Mouse (Mus musculus): ENCODE measurements around the gene Lrp5. TPM values are rescaled to one million over a fixed set of nuclear protein-coding genes. Genes with fewer than 3 reads are reported as not detected.
"Not testable (repeated sequence)": the region's sequence is repeated elsewhere in the genome, so short reads cannot be mapped to it uniquely, and the experiment has no call there.

Gene Lrp5
- polyA plus RNA-seq, 1 experiment from 2014 or later, result 3.8 TPM

GRCm38 (mm10) chr19:3594316-3594715 is 92.0 kb downstream of the Lrp5 start:
- Histone ChIP-seq H3K4me2 (ENCODE audit: low read depth) (no peak overlapping the region), H3K27ac (ENCODE audit: low read depth, low read length) (no peak overlapping the region), H3K4me3 (ENCODE audit: low read depth, low read length) (no peak overlapping the region), H3K27me3 (ENCODE audit: control insufficient read depth, insufficient read depth, low read length) (no peaks in the 10 kb centered on the region), H3K36me3 (ENCODE audit: control insufficient read depth, insufficient read depth, low read length) (peaks cover 12% of the 10 kb centered on the region), H3K9ac (ENCODE audit: low read length) (no peak overlapping the region), H3K9me3 (ENCODE audit: control insufficient read depth, low read length) (no peaks in the 10 kb centered on the region), H3K4me1 (ENCODE audit: control insufficient read depth, insufficient read depth, low read length) (no peaks in the 10 kb centered on the region)
- no peak for ATAC-seq (ENCODE audit: insufficient read depth, low FRiP score, low TSS enrichment)
- 95% methylated on average over 5 of the region's 5 CpGs for WGBS
- DNase-seq (ENCODE audit: low spot score), result no peak

GRCm38 (mm10) chr19:3593379-3594055 is 92.8 kb downstream of the Lrp5 start:
- H3K27me3 ChIP-seq (ENCODE audit: control insufficient read depth, insufficient read depth, low read length), result no peaks in the 10 kb centered on the region
- 80% methylated on average over 7 of the region's 7 CpGs for WGBS
- no peaks in the 10 kb centered on the region for H3K4me1 ChIP-seq (ENCODE audit: control insufficient read depth, insufficient read depth, low read length)
- no peaks in the 10 kb centered on the region for H3K9me3 ChIP-seq (ENCODE audit: control insufficient read depth, low read length)
- no peak overlapping the region for H3K9ac ChIP-seq (ENCODE audit: low read length)
- DNase-seq (ENCODE audit: low spot score) (no peak), ATAC-seq (ENCODE audit: insufficient read depth, low FRiP score, low TSS enrichment) (no peak)
- H3K4me3 ChIP-seq (ENCODE audit: low read depth, low read length), result no peak overlapping the region
- peaks cover 14% of the 10 kb centered on the region for H3K36me3 ChIP-seq (ENCODE audit: control insufficient read depth, insufficient read depth, low read length)
- H3K27ac ChIP-seq (ENCODE audit: low read depth, low read length), result no peak overlapping the region
- H3K4me2 ChIP-seq (ENCODE audit: low read depth), result no peak overlapping the region

GRCm38 (mm10) chr19:3589968-3590367 is 96.4 kb downstream of the Lrp5 start:
- Histone ChIP-seq H3K36me3 (ENCODE audit: control insufficient read depth, insufficient read depth, low read length) (peaks cover 13% of the 10 kb centered on the region), H3K4me2 (ENCODE audit: low read depth) (no peak overlapping the region), H3K27ac (ENCODE audit: low read depth, low read length) (no peak overlapping the region), H3K9me3 (ENCODE audit: control insufficient read depth, low read length) (no peaks in the 10 kb centered on the region), H3K9ac (ENCODE audit: low read length) (no peak overlapping the region), H3K27me3 (ENCODE audit: control insufficient read depth, insufficient read depth, low read length) (no peaks in the 10 kb centered on the region), H3K4me3 (ENCODE audit: low read depth, low read length) (no peak overlapping the region), H3K4me1 (ENCODE audit: control insufficient read depth, insufficient read depth, low read length) (no peaks in the 10 kb centered on the region)
- DNase-seq (ENCODE audit: low spot score), result no peak
- 95% methylated on average over 4 of the region's 4 CpGs for WGBS
- no peak for ATAC-seq (ENCODE audit: insufficient read depth, low FRiP score, low TSS enrichment)

- Histone ChIP-seq H3K9me3 (ENCODE audit: control insufficient read depth, low read length) (no peaks in the 10 kb centered on the region), H3K4me2 (ENCODE audit: low read depth) (no peak overlapping the region), H3K27ac (ENCODE audit: low read depth, low read length) (no peak overlapping the region), H3K4me3 (ENCODE audit: low read depth, low read length) (no peak overlapping the region), H3K27me3 (ENCODE audit: control insufficient read depth, insufficient read depth, low read length) (no peaks in the 10 kb centered on the region), H3K36me3 (ENCODE audit: control insufficient read depth, insufficient read depth, low read length) (peaks cover 10% of the 10 kb centered on the region), H3K4me1 (ENCODE audit: control insufficient read depth, insufficient read depth, low read length) (no peaks in the 10 kb centered on the region), H3K9ac (ENCODE audit: low read length) (no peak overlapping the region)
- ATAC-seq (ENCODE audit: insufficient read depth, low FRiP score, low TSS enrichment) (no peak), DNase-seq (ENCODE audit: low spot score) (no peak)
- 85% methylated on average over 5 of the region's 5 CpGs for WGBS
Measured at GRCm38 (mm10) chr19:3589547-3589946, 96.8 kb downstream of the Lrp5 start.

GRCm38 (mm10) chr19:3587729-3588128 is 98.6 kb downstream of the Lrp5 start:
- DNase-seq (ENCODE audit: low spot score); ATAC-seq (ENCODE audit: insufficient read depth, low FRiP score, low TSS enrichment): not testable (repeated sequence)
- WGBS, result 88% methylated on average over 5 of the region's 5 CpGs

GRCm38 (mm10) chr19:3586540-3586939 is 99.8 kb downstream of the Lrp5 start:
- Histone ChIP-seq H3K27ac (ENCODE audit: low read depth, low read length) (no peak overlapping the region), H3K4me3 (ENCODE audit: low read depth, low read length) (no peak overlapping the region), H3K4me2 (ENCODE audit: low read depth) (no peak overlapping the region), H3K9me3 (ENCODE audit: control insufficient read depth, low read length) (no peaks in the 10 kb centered on the region), H3K27me3 (ENCODE audit: control insufficient read depth, insufficient read depth, low read length) (no peaks in the 10 kb centered on the region), H3K4me1 (ENCODE audit: control insufficient read depth, insufficient read depth, low read length) (no peaks in the 10 kb centered on the region), H3K9ac (ENCODE audit: low read length) (no peak overlapping the region), H3K36me3 (ENCODE audit: control insufficient read depth, insufficient read depth, low read length) (peaks cover 6% of the 10 kb centered on the region)
- DNase-seq (ENCODE audit: low spot score) (peak; percentile 58), ATAC-seq (ENCODE audit: insufficient read depth, low FRiP score, low TSS enrichment) (no peak)
- 40% methylated on average over 1 of the region's 1 CpGs for WGBS

More at GRCm38 (mm10) chr19:3587729-3588128, 98.6 kb downstream of the Lrp5 start:
- not testable (repeated sequence) for H3K4me2 ChIP-seq (ENCODE audit: low read depth); H3K27me3 ChIP-seq (ENCODE audit: control insufficient read depth, insufficient read depth, low read length); H3K9me3 ChIP-seq (ENCODE audit: control insufficient read depth, low read length); H3K9ac ChIP-seq (ENCODE audit: low read length); H3K4me3 ChIP-seq (ENCODE audit: low read depth, low read length); H3K4me1 ChIP-seq (ENCODE audit: control insufficient read depth, insufficient read depth, low read length); H3K27ac ChIP-seq (ENCODE audit: low read depth, low read length); H3K36me3 ChIP-seq (ENCODE audit: control insufficient read depth, insufficient read depth, low read length)

GRCm38 (mm10) chr19:3586026-3586425 is 100.3 kb downstream of the Lrp5 start:
- Histone ChIP-seq H3K36me3 (ENCODE audit: control insufficient read depth, insufficient read depth, low read length) (peaks cover 5% of the 10 kb centered on the region; the same call in 1 of the 2 replicates), H3K4me2 (ENCODE audit: low read depth) (no peak overlapping the region), H3K4me3 (ENCODE audit: low read depth, low read length) (no peak overlapping the region), H3K4me1 (ENCODE audit: control insufficient read depth, insufficient read depth, low read length) (no peaks in the 10 kb centered on the region), H3K9me3 (ENCODE audit: control insufficient read depth, low read length) (no peaks in the 10 kb centered on the region), H3K27ac (ENCODE audit: low read depth, low read length) (no peak overlapping the region), H3K27me3 (ENCODE audit: control insufficient read depth, insufficient read depth, low read length) (no peaks in the 10 kb centered on the region), H3K9ac (ENCODE audit: low read length) (no peak overlapping the region)
- DNase-seq (ENCODE audit: low spot score) (no peak), ATAC-seq (ENCODE audit: insufficient read depth, low FRiP score, low TSS enrichment) (no peak)
- WGBS, result 93% methylated on average over 9 of the region's 9 CpGs

- WGBS, result 40% methylated on average over 7 of the region's 7 CpGs
- Histone ChIP-seq H3K4me1 (ENCODE audit: control insufficient read depth, insufficient read depth, low read length) (no peaks in the 10 kb centered on the region), H3K27me3 (ENCODE audit: control insufficient read depth, insufficient read depth, low read length) (no peaks in the 10 kb centered on the region), H3K36me3 (ENCODE audit: control insufficient read depth, insufficient read depth, low read length) (no peaks in the 10 kb centered on the region), H3K9ac (ENCODE audit: low read length) (no peak overlapping the region), H3K9me3 (ENCODE audit: control insufficient read depth, low read length) (no peaks in the 10 kb centered on the region), H3K4me3 (ENCODE audit: low read depth, low read length) (no peak overlapping the region), H3K4me2 (ENCODE audit: low read depth) (no peak overlapping the region), H3K27ac (ENCODE audit: low read depth, low read length) (no peak overlapping the region)
- ATAC-seq (ENCODE audit: insufficient read depth, low FRiP score, low TSS enrichment) (no peak), DNase-seq (ENCODE audit: low spot score) (peak; percentile 65)
Measured at GRCm38 (mm10) chr19:3581326-3581725, 105.0 kb downstream of the Lrp5 start.

- Histone ChIP-seq H3K27ac (ENCODE audit: low read depth, low read length) (no peak overlapping the region), H3K4me1 (ENCODE audit: control insufficient read depth, insufficient read depth, low read length) (peaks cover 10% of the 10 kb centered on the region; the same call in 1 of the 2 replicates), H3K4me3 (ENCODE audit: low read depth, low read length) (no peak overlapping the region), H3K36me3 (ENCODE audit: control insufficient read depth, insufficient read depth, low read length) (no peaks in the 10 kb centered on the region), H3K27me3 (ENCODE audit: control insufficient read depth, insufficient read depth, low read length) (no peaks in the 10 kb centered on the region), H3K9ac (ENCODE audit: low read length) (no peak overlapping the region), H3K9me3 (ENCODE audit: control insufficient read depth, low read length) (no peaks in the 10 kb centered on the region), H3K4me2 (ENCODE audit: low read depth) (no peak overlapping the region)
- ATAC-seq (ENCODE audit: insufficient read depth, low FRiP score, low TSS enrichment), result no peak
- no peak for DNase-seq (ENCODE audit: low spot score)
Measured at GRCm38 (mm10) chr19:3577911-3578290, 108.5 kb downstream of the Lrp5 start.
